Mouse (Mus musculus) frontal cortex, postnatal 36 days (tissue): ENCODE data around the gene Tmem200b.

Experiments
- DNase-seq, 2 experiments: peaks; one replicate each; pipeline ENCODE4 v3.0.0; 2022; ENCODE audit warnings: low spot score in 2 of 2

Gene Tmem200b

GRCm38 (mm10) chr4:131949903-131950302 lies 28.3 kb downstream of the Tmem200b start:
- DNase-seq, result no peak

- no peak for DNase-seq
Observed at GRCm38 (mm10) chr4:131950657-131951056, 29.1 kb downstream of the Tmem200b start.

GRCm38 (mm10) chr4:131957161-131957560 lies 35.6 kb downstream of the Tmem200b start:
- no peak for DNase-seq

GRCm38 (mm10) chr4:131968873-131969272 lies 47.3 kb downstream of the Tmem200b start:
- DNase-seq, result no peak

- no peak for DNase-seq
Observed at GRCm38 (mm10) chr4:131970244-131970853, 48.8 kb downstream of the Tmem200b start.
